In genomic region chr9:50856341-50857081, GRCm38 (mm10) we compare ENCODE assay signal across 8 mouse cellular contexts. TPM values are rescaled to one million over a fixed set of nuclear protein-coding genes. Genes with fewer than 3 reads are reported as not detected.
DNase-seq lines count a peak whose midpoint lies in the region; ATAC-seq and TF ChIP-seq lines count a peak whose summit lies in the region.

No protein-coding gene starts in this region.

- TF ChIP-seq CTCF in layer of hippocampus, adult 2 months (conservative IDR thresholded peaks at IDR 0.05), result no peak
- no peak for TF ChIP-seq CTCF in lung, adult 2 months (IDR thresholded peaks at IDR 0.05; ENCODE audit: insufficient read depth, low read length)

- WGBS in forebrain, embryonic 15.5 days, result under 1% methylated on average over 44 of the region's 45 CpGs
- WGBS in lung, adult 2 months, result 1% methylated on average over 45 of the region's 45 CpGs
- WGBS in neural tube, embryonic 15.5 days, result under 1% methylated on average over 45 of the region's 45 CpGs

- peak overlapping the region; percentile 76 for H3K4me2 ChIP-seq in forebrain, embryonic 15.5 days (replicated peaks)
- peak overlapping the region; percentile 80 for H3K4me2 ChIP-seq in neural tube, embryonic 15.5 days

- peaks cover 0 to 3% of the 10 kb centered on the region in 2 experiments; a peak in 1 of 4 replicates for H3K4me1 ChIP-seq in ES-E14 (ENCODE audit: control insufficient read depth in 2 of 2, insufficient read depth in 2 of 2, low read length in 2 of 2, poor library complexity in 1 of 2)
- H3K4me1 ChIP-seq in forebrain, embryonic 15.5 days, result peaks cover 42% of the 10 kb centered on the region
- H3K4me1 ChIP-seq in lung, adult 2 months (ENCODE audit: control insufficient read depth, insufficient read depth, low read length), result 0 out of 2 replicates have a peak, but pooled peaks cover 2% of the 10 kb centered on the region
- peaks cover 17% of the 10 kb centered on the region for H3K4me1 ChIP-seq in neural tube, embryonic 15.5 days

- intact Hi-C loops in heart, postnatal 25 days (cut with DNase I), result loop anchor here (2.0 kb wide), 1 partner anchor 28 kb away; no protein-coding TSS in a partner anchor

- H3K9me3 ChIP-seq in ES-E14 (ENCODE audit: control insufficient read depth, insufficient read depth, low read depth, low read length), result no peaks in the 10 kb centered on the region
- no peaks in the 10 kb centered on the region for H3K9me3 ChIP-seq in forebrain, embryonic 15.5 days
- no peaks in the 10 kb centered on the region for H3K9me3 ChIP-seq in neural tube, embryonic 15.5 days (replicated peaks)

- no peak overlapping the region; the same call in 1 of the 2 replicates for H3K27ac ChIP-seq in ES-E14 (ENCODE audit: insufficient read depth, low read depth, low read length, poor library complexity, severe bottlenecking)
- H3K27ac ChIP-seq in forebrain, embryonic 15.5 days (replicated peaks), result peak overlapping the region; percentile 85
- peak overlapping the region; percentile 90 for H3K27ac ChIP-seq in layer of hippocampus, adult 2 months
- H3K27ac ChIP-seq in neural tube, embryonic 15.5 days (replicated peaks), result peak overlapping the region; percentile 77

- H3K27me3 ChIP-seq in forebrain, embryonic 15.5 days, result no peaks in the 10 kb centered on the region
- H3K27me3 ChIP-seq in neural tube, embryonic 15.5 days (replicated peaks), result no peaks in the 10 kb centered on the region

- ATAC-seq in forebrain, embryonic 15.5 days (replicated peaks), result peak; percentile 79
- ATAC-seq in neural tube, embryonic 15.5 days (ENCODE audit: low FRiP score), result peak; percentile 93

- H3K9ac ChIP-seq in ES-E14 (ENCODE audit: insufficient read depth, low read depth, low read length, poor library complexity, severe bottlenecking), result peak overlapping the region; percentile 95
- peak overlapping the region; percentile 72 for H3K9ac ChIP-seq in forebrain, embryonic 15.5 days (replicated peaks)
- H3K9ac ChIP-seq in neural tube, embryonic 15.5 days (replicated peaks), result peak overlapping the region; percentile 73

- peak; percentile 69; the same call in 1 of the 2 replicates for TF ChIP-seq POLR2A in lung, adult 2 months (IDR thresholded peaks at IDR 0.05; ENCODE audit: borderline replicate concordance, extremely low read depth, low read depth, low read length)

- in situ Hi-C loops in ES-E14 (cut with MboI; ENCODE audit: low sequenced_read_pairs in 2 of 2, unreplicated experiment in 2 of 2), result loop anchor here in 1 of 2 experiments (10.0 kb wide), 1 partner anchor 288 kb away; no protein-coding TSS in a partner anchor

- H3K4me3 ChIP-seq in ES-E14 (ENCODE audit: insufficient read depth in 1 of 2, low read depth in 1 of 2, low read length in 2 of 2, poor library complexity in 1 of 2, severe bottlenecking in 1 of 2), result peak overlapping the region; percentile 93 to 95
- H3K4me3 ChIP-seq in forebrain, embryonic 15.5 days, result peak overlapping the region; percentile 74
- H3K4me3 ChIP-seq in layer of hippocampus, adult 2 months, result peak overlapping the region; percentile 89
- peak overlapping the region; percentile 98 for H3K4me3 ChIP-seq in lung, adult 2 months (replicated peaks; ENCODE audit: extremely low read depth, low read depth, low read length)
- H3K4me3 ChIP-seq in neural tube, embryonic 15.5 days (replicated peaks), result peak overlapping the region; percentile 84

- DNase-seq in ES-E14 (ENCODE audit: low read depth, low spot score), result peak; percentile 76
- peak; percentile 87 for DNase-seq in cerebellum, adult 11-12 months
- peak; percentile 89 for DNase-seq in heart, postnatal 25 days (ENCODE audit: low spot score)
- peak; percentile 88 to 92 for DNase-seq in layer of hippocampus, adult 2 months (ENCODE audit: low spot score in 2 of 2)
- peak; percentile 96 for DNase-seq in lung, adult 2 months
- peak; percentile 97 for DNase-seq in testis, postnatal 10 days (ENCODE audit: low spot score)

- H3K36me3 ChIP-seq in ES-E14 (ENCODE audit: control insufficient read depth, insufficient read depth, low read length, poor library complexity, severe bottlenecking), result peaks cover 16% of the 10 kb centered on the region
- H3K36me3 ChIP-seq in forebrain, embryonic 15.5 days, result 0 out of 2 replicates have a peak, but pooled peaks cover 8% of the 10 kb centered on the region
- H3K36me3 ChIP-seq in neural tube, embryonic 15.5 days, result peaks cover 22% of the 10 kb centered on the region

TF ChIP-seq in ES-E14, 5 proteins besides CTCF, POLR2A, EP300 and RAD21:
- TF ChIP-seq HCFC1 (IDR thresholded peaks at IDR 0.05; ENCODE audit: borderline replicate concordance, insufficient read depth, low read length) (no peak), ZNF384 (IDR thresholded peaks at IDR 0.05; ENCODE audit: low read depth, low read length) (no peak), ZC3H11A (IDR thresholded peaks at IDR 0.05; ENCODE audit: borderline replicate concordance, low read depth, low read length) (no peak), MAFK (IDR thresholded peaks at IDR 0.05; ENCODE audit: insufficient read depth, low read depth, low read length) (no peak), CHD2 (IDR thresholded peaks at IDR 0.05; ENCODE audit: low read depth, low read length) (no peak)

RNA-seq across cellular contexts. Expression of gene Ppp2r1b, which starts 11.4 kb away (rescaled TPM):
- 29.5 and 41.6 TPM in 2 replicates for total RNA-seq in ES-E14 (2012; rRNA removed)
- 89.6 and 95.9 TPM in 2 replicates for polyA plus RNA-seq in forebrain, embryonic 15.5 days (2015; fragmentation: Nextera tagmentation; extraction: Ambion mirVana)
- total RNA-seq in heart, postnatal 25 days (2021), result 10 to 100 TPM; 10.2 to 10.5 TPM
- total RNA-seq in layer of hippocampus, adult 2 months (2021), result 10 to 100 TPM; 14.9 to 18.1 TPM
- 6.8 and 12.5 TPM in 2 replicates for polyA plus RNA-seq in lung, adult 2 months (2012; rRNA removed)
- polyA plus RNA-seq in neural tube, embryonic 15.5 days (2015; fragmentation: Nextera tagmentation; extraction: Ambion mirVana), result 43.8 and 50.8 TPM in 2 replicates
